Mouse (Mus musculus): Measurements from ENCODE around the gene Carmil1.

GRCm38 (mm10) chr13:24001797-24002196, 278.8 kb downstream of the Carmil1 start:
- no peak for TF ChIP-seq CTCF (IDR thresholded peaks at IDR 0.05; ENCODE audit: control insufficient read depth, insufficient read depth, insufficient read length)
- no peak for TF ChIP-seq MYOG (IDR thresholded peaks at IDR 0.05; ENCODE audit: control insufficient read depth, extremely low read depth, insufficient read length)
- no peak for TF ChIP-seq CEBPB (IDR thresholded peaks at IDR 0.05; ENCODE audit: low read depth)
- TF ChIP-seq USF1 (IDR thresholded peaks at IDR 0.05; ENCODE audit: low read depth) = no peak
- TF ChIP-seq MAX (IDR thresholded peaks at IDR 0.05) = no peak
- no peak for TF ChIP-seq MYOD1 (IDR thresholded peaks at IDR 0.05; ENCODE audit: control insufficient read depth, insufficient read length, low read depth)
